Mouse (Mus musculus): ENCODE measurements at regions not wholly inside any gene's neighbourhood (a gene's known extent, or its start where the extent isn't known, plus 50 kb on each side); places are given as distances from the start of the nearest gene placed in this dataset.

- 91% methylated on average over 7 of the region's 7 CpGs for WGBS
- Histone ChIP-seq H3K27me3 (ENCODE audit: control insufficient read depth, insufficient read depth, low read length) (no peaks in the 10 kb centered on the region), H3K4me1 (ENCODE audit: control insufficient read depth, insufficient read depth, insufficient read length) (no peaks in the 10 kb centered on the region), H3K4me3 (ENCODE audit: extremely low read depth, insufficient read depth, insufficient read length) (no peak overlapping the region), H3K36me3 (ENCODE audit: control insufficient read depth, insufficient read depth, low read length) (no peaks in the 10 kb centered on the region), H3K27ac (ENCODE audit: insufficient read depth, low read length) (no peak overlapping the region)
- no peak for TF ChIP-seq POLR2A (IDR thresholded peaks at IDR 0.05; ENCODE audit: low read depth, low read length)
- TF ChIP-seq CTCF (IDR thresholded peaks at IDR 0.05; ENCODE audit: extremely low read depth, insufficient read depth, insufficient read length, insufficient replicate concordance), result no peak
- no peak for DNase-seq (ENCODE audit: low read depth in 1 of 2, low spot score in 2 of 2)
Measured at GRCm38 (mm10) chr13:5769283-5770260, 91.7 kb upstream of the Klf6 start.

- H3K27me3 ChIP-seq (ENCODE audit: control insufficient read depth, insufficient read depth, low read length), result no peaks in the 10 kb centered on the region
- no peak overlapping the region for H3K27ac ChIP-seq (ENCODE audit: insufficient read depth, low read length)
- no peak overlapping the region for H3K4me3 ChIP-seq (ENCODE audit: extremely low read depth, insufficient read depth, insufficient read length)
- no peak for DNase-seq (ENCODE audit: low read depth in 1 of 2, low spot score in 2 of 2)
- H3K4me1 ChIP-seq (ENCODE audit: control insufficient read depth, insufficient read depth, insufficient read length), result no peaks in the 10 kb centered on the region; the same call in 1 of the 2 replicates
- TF ChIP-seq CTCF (IDR thresholded peaks at IDR 0.05; ENCODE audit: extremely low read depth, insufficient read depth, insufficient read length, insufficient replicate concordance) (no peak), POLR2A (IDR thresholded peaks at IDR 0.05; ENCODE audit: low read depth, low read length) (no peak)
- H3K36me3 ChIP-seq (ENCODE audit: control insufficient read depth, insufficient read depth, low read length), result no peaks in the 10 kb centered on the region
- 82% methylated on average over 3 of the region's 3 CpGs for WGBS
Measured at GRCm38 (mm10) chr13:5773811-5774210, 87.5 kb upstream of the Klf6 start.

- 31% methylated on average over 5 of the region's 5 CpGs for WGBS
- DNase-seq (ENCODE audit: low read depth in 1 of 2, low spot score in 2 of 2), result no peak
- no peak overlapping the region for H3K4me3 ChIP-seq (ENCODE audit: extremely low read depth, insufficient read depth, insufficient read length)
Measured at GRCm38 (mm10) chr13:5778443-5779171, 82.7 kb upstream of the Klf6 start.

DNA sequence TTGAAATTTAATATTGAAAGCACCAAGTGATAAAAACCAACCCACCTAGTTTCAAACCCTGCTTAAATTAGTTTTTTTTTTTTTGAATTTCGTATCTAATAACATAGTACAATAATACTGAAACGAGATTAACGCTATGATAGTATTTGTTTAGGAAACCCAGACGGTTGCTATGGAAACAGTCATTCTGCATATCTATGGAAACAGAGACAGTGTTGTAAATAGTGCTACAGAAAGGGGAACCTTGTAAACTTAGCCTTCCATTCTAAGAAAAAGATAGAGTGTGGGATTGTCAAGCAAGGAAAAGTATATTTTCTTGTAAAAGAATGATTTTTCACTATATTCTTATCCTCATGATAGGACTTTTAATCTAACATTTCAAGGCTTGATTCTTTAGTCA, 81.9 kb upstream of the Klf6 start:
- peak in 1 of 2 experiments; percentile 79 for DNase-seq (ENCODE audit: low read depth in 1 of 2, low spot score in 2 of 2)
- TF ChIP-seq POLR2A (IDR thresholded peaks at IDR 0.05; ENCODE audit: low read depth, low read length), result no peak
- no peak for TF ChIP-seq CTCF (IDR thresholded peaks at IDR 0.05; ENCODE audit: extremely low read depth, insufficient read depth, insufficient read length, insufficient replicate concordance)
- H3K27me3 ChIP-seq (ENCODE audit: control insufficient read depth, insufficient read depth, low read length), result no peaks in the 10 kb centered on the region
- WGBS, result 13% methylated on average over 4 of the region's 4 CpGs
- H3K4me3 ChIP-seq (ENCODE audit: extremely low read depth, insufficient read depth, insufficient read length), result no peak overlapping the region
- H3K27ac ChIP-seq (ENCODE audit: insufficient read depth, low read length), result no peak overlapping the region
- H3K36me3 ChIP-seq (ENCODE audit: control insufficient read depth, insufficient read depth, low read length), result no peaks in the 10 kb centered on the region
- H3K4me1 ChIP-seq (ENCODE audit: control insufficient read depth, insufficient read depth, insufficient read length), result peaks cover 2% of the 10 kb centered on the region; the same call in 1 of the 2 replicates

More at GRCm38 (mm10) chr13:5778443-5779171, 82.7 kb upstream of the Klf6 start:
- no peaks in the 10 kb centered on the region for H3K27me3 ChIP-seq (ENCODE audit: control insufficient read depth, insufficient read depth, low read length)
- no peaks in the 10 kb centered on the region for H3K36me3 ChIP-seq (ENCODE audit: control insufficient read depth, insufficient read depth, low read length)
- H3K4me1 ChIP-seq (ENCODE audit: control insufficient read depth, insufficient read depth, insufficient read length), result peaks cover 2% of the 10 kb centered on the region; the same call in 1 of the 2 replicates
- H3K27ac ChIP-seq (ENCODE audit: insufficient read depth, low read length), result no peak overlapping the region; the same call in 1 of the 2 replicates
- no peak for TF ChIP-seq CTCF (IDR thresholded peaks at IDR 0.05; ENCODE audit: extremely low read depth, insufficient read depth, insufficient read length, insufficient replicate concordance)
- TF ChIP-seq POLR2A (IDR thresholded peaks at IDR 0.05; ENCODE audit: low read depth, low read length), result no peak

DNA sequence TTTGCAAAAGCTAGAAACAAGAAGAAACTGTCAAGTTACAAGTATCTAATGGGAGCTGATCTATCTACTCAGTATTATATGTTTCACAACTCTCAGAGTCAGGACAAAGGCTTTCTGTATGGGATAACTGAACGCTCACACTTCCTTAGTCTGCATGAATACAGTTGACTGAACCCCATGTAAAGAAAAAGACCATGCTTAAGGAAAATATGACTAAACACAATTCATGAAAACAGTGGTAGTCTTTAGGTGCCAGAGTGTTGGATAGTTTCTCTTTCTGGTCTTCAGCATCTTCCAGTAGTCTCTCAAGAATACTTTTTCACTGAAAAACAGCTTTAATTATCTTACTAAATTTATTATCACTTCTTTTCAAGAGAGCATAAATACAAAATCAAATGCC, 78.7 kb upstream of the Klf6 start:
- DNase-seq (ENCODE audit: low read depth in 1 of 2, low spot score in 2 of 2), result no peak
- peaks cover 2% of the 10 kb centered on the region; the same call in 1 of the 2 replicates for H3K4me1 ChIP-seq (ENCODE audit: control insufficient read depth, insufficient read depth, insufficient read length)
- no peak overlapping the region for H3K4me3 ChIP-seq (ENCODE audit: extremely low read depth, insufficient read depth, insufficient read length)
- TF ChIP-seq POLR2A (IDR thresholded peaks at IDR 0.05; ENCODE audit: low read depth, low read length), result no peak
- TF ChIP-seq CTCF (IDR thresholded peaks at IDR 0.05; ENCODE audit: extremely low read depth, insufficient read depth, insufficient read length, insufficient replicate concordance), result no peak
- H3K27ac ChIP-seq (ENCODE audit: insufficient read depth, low read length), result no peak overlapping the region
- H3K36me3 ChIP-seq (ENCODE audit: control insufficient read depth, insufficient read depth, low read length), result no peaks in the 10 kb centered on the region
- H3K27me3 ChIP-seq (ENCODE audit: control insufficient read depth, insufficient read depth, low read length), result no peaks in the 10 kb centered on the region
- 79% methylated on average over 1 of the region's 1 CpGs for WGBS

- Histone ChIP-seq H3K27me3 (ENCODE audit: control insufficient read depth, insufficient read depth, low read length) (no peaks in the 10 kb centered on the region), H3K4me3 (ENCODE audit: extremely low read depth, insufficient read depth, insufficient read length) (no peak overlapping the region), H3K36me3 (ENCODE audit: control insufficient read depth, insufficient read depth, low read length) (no peaks in the 10 kb centered on the region), H3K4me1 (ENCODE audit: control insufficient read depth, insufficient read depth, insufficient read length) (no peaks in the 10 kb centered on the region), H3K27ac (ENCODE audit: insufficient read depth, low read length) (no peak overlapping the region)
- no peak for DNase-seq (ENCODE audit: low read depth in 1 of 2, low spot score in 2 of 2)
- TF ChIP-seq POLR2A (IDR thresholded peaks at IDR 0.05; ENCODE audit: low read depth, low read length), result no peak
- no peak for TF ChIP-seq CTCF (IDR thresholded peaks at IDR 0.05; ENCODE audit: extremely low read depth, insufficient read depth, insufficient read length, insufficient replicate concordance)
Measured at GRCm38 (mm10) chr13:5787114-5787513, 74.2 kb upstream of the Klf6 start.
